Mouse (Mus musculus): ENCODE measurements around the gene Tktl2. TPM values are rescaled to one million over a fixed set of nuclear protein-coding genes. Genes with fewer than 3 reads are reported as not detected.

The Tktl2 gene
- polyA plus RNA-seq (2012; rRNA removed) = 0.02 and 0.11 TPM in 2 replicates

DNA sequence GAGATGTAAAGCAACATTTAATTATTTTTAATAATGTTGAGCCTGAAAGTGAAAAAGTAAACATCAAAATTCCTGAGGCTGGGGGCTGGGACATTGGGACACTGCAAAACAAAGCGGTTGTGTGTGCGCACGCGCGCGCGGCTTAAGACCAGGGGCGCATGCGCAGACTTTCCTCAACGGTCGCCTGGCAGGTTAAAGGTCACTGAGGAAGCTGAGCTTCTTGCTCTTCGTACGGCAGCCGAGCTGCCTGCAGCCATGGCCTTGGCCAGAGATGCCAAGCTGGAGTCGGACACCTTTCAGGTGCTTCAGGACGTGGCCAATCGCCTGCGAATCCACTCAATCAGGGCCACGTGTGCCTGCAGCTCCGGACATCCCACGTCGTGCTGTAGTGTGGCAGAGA lies at the start of gene Tktl2:
Tktl2 (plus strand) TSS at position 220 of the 400 bp plus-strand sequence.

DNA sequence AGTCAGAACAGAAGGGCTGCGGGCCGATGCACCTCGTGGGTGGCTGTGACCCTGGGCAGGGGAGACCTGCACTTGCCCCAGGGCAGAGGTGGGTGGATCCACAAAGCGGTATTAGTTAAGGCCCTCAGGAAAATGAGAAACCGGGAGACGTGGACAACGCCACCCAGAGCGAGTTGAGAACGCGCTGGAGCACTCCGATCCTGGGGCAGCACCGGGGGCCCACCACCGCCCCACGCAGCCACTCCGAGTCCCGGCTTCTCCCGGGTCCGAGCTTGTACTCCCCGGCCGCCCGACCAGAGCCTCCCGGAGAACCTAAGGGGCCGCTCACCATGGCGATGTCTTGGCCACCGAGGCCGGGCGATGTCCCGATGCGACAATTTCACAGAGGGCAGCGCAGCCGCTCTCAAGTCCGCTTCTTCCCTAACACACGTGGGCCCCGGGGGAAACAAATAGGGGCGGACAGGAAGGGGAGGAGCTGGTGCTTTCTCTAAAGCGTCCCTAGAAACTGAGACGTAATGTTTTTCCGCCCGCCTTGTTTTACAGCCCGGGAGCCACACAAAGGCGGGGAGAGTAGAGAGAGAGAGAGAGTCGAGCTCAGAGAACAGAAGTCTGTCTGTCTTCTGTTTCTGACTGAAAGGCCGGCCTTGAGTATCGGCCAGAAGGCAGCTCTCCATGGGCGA lies 25.3 kb upstream of the Tktl2 start, which contains the start of gene Tma16:
Tma16 (minus strand) TSS at position 447 of the 680 bp plus-strand sequence.

Other genes starting within 250 kb of the Tktl2 start
- 2.1 TPM in 2 replicates for gene Tma16, start 25.2 kb upstream of the Tktl2 start, polyA plus RNA-seq (2012; rRNA removed)
- not detected in 2 replicates for gene Npy5r, start 176.4 kb downstream of the Tktl2 start, polyA plus RNA-seq (2012; rRNA removed)
- gene Npy1r, start 185.4 kb downstream of the Tktl2 start, polyA plus RNA-seq (2012; rRNA removed) = 1.4 and 2.3 TPM in 2 replicates